Mouse (Mus musculus) thymus, postnatal 36 days (tissue): ENCODE measurements around the gene Gm29094.

Source experiments
- DNase-seq, 2 experiments: peaks; one replicate each; pipeline ENCODE4 v3.0.0; 2022; ENCODE audit warnings: mixed read lengths in 2 of 2

Gm29094 gene

DNA sequence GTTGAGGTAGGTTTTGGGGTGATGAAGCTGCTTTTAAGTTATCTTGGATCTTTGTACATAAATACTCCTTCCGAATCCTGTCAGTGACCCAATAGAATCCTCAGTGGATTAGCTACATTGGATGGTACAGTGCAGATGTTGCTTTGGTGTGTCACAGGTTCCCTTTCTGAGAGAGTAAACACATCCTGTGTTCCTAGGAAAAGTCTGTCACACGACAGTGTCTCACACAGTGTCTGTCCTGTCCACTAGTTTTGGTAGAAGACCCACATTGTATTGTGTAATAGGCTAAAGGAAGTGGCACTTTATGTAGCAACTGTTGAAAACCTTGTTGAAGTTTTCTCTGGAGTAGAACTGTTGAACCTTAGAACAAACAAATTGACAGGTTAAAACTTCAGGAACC lies 54.2 kb downstream of the Gm29094 start:
- DNase-seq: no peak

DNA sequence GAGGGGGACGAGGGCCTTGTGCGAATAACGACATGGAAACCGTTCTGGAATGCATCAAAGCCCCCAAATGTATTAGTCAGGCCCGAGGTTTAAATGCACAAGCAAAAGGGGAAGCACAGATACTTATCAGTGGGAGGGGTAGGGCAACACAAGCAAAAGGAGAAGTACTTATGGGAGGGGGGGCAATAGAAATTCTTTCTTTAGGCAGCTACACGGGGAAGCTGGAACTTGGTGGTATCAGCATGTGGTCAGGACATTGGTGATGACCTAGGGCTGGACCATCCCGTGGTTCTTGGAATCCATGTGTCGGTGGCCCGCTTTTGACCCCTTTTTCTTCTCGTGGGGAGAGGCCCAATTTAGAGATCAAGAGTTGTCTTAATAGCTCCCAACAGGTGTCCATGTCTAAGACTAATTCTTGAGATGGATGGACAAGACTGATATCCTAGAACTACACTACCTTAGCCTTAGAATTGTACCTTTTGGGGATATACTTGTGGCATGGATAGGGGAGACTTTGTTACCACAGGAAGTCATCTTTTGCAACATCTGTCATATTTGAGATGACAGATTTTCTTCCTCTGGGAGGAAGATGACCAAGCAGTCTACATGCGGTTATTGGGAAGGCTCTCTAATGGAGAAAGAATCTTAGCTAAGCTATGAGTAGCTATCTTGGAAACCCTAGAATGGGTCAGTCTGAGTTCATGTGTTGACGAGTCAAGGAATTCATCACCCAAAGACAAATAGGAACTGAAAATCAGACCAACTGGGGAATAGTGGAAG lies 57.6 kb downstream of the Gm29094 start:
- no peak for DNase-seq

DNA sequence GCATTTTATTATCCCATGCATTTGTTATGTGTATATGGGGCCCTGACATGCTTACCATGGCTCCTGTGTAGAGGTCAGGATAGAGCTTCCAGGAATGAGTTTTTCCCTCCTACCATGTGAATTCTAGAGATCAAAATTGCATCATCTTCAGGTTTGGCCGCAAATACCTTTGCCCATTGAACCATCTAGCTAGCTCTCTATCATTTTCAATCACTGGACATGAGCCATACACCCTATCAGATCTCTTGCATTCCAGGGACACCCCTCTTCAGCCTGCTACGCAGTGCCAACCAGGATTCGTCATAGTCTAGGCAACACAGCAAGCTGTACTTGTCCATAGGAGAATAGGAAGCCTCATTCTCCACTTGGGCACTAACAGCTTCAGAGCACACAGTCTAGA lies 64.8 kb downstream of the Gm29094 start:
- DNase-seq: no peak

DNA sequence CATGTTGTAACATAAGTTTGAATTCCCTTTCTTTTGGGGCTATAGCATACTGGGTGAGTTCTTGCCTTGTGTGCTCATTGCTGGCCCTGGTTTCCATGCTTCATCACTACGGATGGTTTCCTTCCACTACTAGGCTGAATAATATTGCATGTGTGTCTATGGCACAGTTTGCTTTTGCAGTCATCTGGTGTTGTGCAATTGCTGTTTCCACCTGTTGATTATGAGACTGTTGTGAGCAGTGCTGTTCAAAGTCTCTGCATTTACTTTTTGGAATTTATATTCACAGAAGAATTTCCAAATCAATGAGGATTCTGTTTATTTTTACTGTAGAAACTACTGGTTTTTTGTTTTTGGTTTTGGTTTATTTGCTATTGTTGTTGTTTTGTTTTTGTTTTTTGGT lies 65.4 kb downstream of the Gm29094 start:
- no peak for DNase-seq
